Mouse (Mus musculus): ENCODE measurements at regions not wholly inside any gene's neighbourhood (a gene's known extent, or its start where the extent isn't known, plus 50 kb on each side); places are given as distances from the start of the nearest gene placed in this dataset.

GRCm38 (mm10) chr1:35975611-35976208 is 92.5 kb upstream of the Hs6st1 start:
- Histone ChIP-seq H3K27me3 (replicated peaks; ENCODE audit: control insufficient read depth, insufficient read depth, low read length) (no peaks in the 10 kb centered on the region), H3K9me3 (ENCODE audit: control insufficient read depth, low read length) (no peaks in the 10 kb centered on the region), H3K27ac (ENCODE audit: low read length) (no peak overlapping the region), H3K4me2 (ENCODE audit: low read depth, low read length) (no peak overlapping the region), H3K4me1 (ENCODE audit: control insufficient read depth, insufficient read depth, low read length) (peaks cover 9% of the 10 kb centered on the region), H3K9ac (ENCODE audit: low read depth, low read length) (no peak overlapping the region), H3K4me3 (ENCODE audit: low read length) (no peak overlapping the region), H3K36me3 (ENCODE audit: control insufficient read depth, insufficient read depth, low read length) (no peaks in the 10 kb centered on the region)
- ATAC-seq: no peak
- WGBS: 63% methylated on average over 3 of the region's 3 CpGs

- ATAC-seq: no peak
- H3K36me3 ChIP-seq (ENCODE audit: control insufficient read depth, insufficient read depth, low read length): no peaks in the 10 kb centered on the region
- no peak overlapping the region for H3K4me3 ChIP-seq (ENCODE audit: low read length)
- H3K27me3 ChIP-seq (replicated peaks; ENCODE audit: control insufficient read depth, insufficient read depth, low read length): no peaks in the 10 kb centered on the region
- H3K4me1 ChIP-seq (ENCODE audit: control insufficient read depth, insufficient read depth, low read length): peaks cover 9% of the 10 kb centered on the region
- H3K9me3 ChIP-seq (ENCODE audit: control insufficient read depth, low read length): no peaks in the 10 kb centered on the region
- no peak overlapping the region for H3K4me2 ChIP-seq (ENCODE audit: low read depth, low read length)
- 87% methylated on average over 2 of the region's 2 CpGs for WGBS
- H3K27ac ChIP-seq (ENCODE audit: low read length): no peak overlapping the region
- no peak overlapping the region for H3K9ac ChIP-seq (ENCODE audit: low read depth, low read length)
Observed at GRCm38 (mm10) chr1:35976528-35976927, 91.7 kb upstream of the Hs6st1 start.

- Histone ChIP-seq H3K27ac (ENCODE audit: low read length) (no peak overlapping the region), H3K4me2 (ENCODE audit: low read depth, low read length) (no peak overlapping the region), H3K4me3 (ENCODE audit: low read length) (no peak overlapping the region), H3K36me3 (ENCODE audit: control insufficient read depth, insufficient read depth, low read length) (no peaks in the 10 kb centered on the region), H3K4me1 (ENCODE audit: control insufficient read depth, insufficient read depth, low read length) (peaks cover 8% of the 10 kb centered on the region), H3K27me3 (replicated peaks; ENCODE audit: control insufficient read depth, insufficient read depth, low read length) (no peaks in the 10 kb centered on the region), H3K9ac (ENCODE audit: low read depth, low read length) (no peak overlapping the region), H3K9me3 (ENCODE audit: control insufficient read depth, low read length) (no peaks in the 10 kb centered on the region)
- no peak for ATAC-seq
- WGBS: 94% methylated on average over 1 of the region's 1 CpGs
Observed at GRCm38 (mm10) chr1:35978116-35978515, 90.1 kb upstream of the Hs6st1 start.

- Histone ChIP-seq H3K4me1 (ENCODE audit: control insufficient read depth, insufficient read depth, low read length) (peaks cover 4% of the 10 kb centered on the region; the same call in 1 of the 2 replicates), H3K27ac (ENCODE audit: low read length) (no peak overlapping the region), H3K9ac (ENCODE audit: low read depth, low read length) (no peak overlapping the region), H3K4me3 (ENCODE audit: low read length) (no peak overlapping the region), H3K36me3 (ENCODE audit: control insufficient read depth, insufficient read depth, low read length) (no peaks in the 10 kb centered on the region), H3K27me3 (replicated peaks; ENCODE audit: control insufficient read depth, insufficient read depth, low read length) (no peaks in the 10 kb centered on the region), H3K4me2 (ENCODE audit: low read depth, low read length) (no peak overlapping the region), H3K9me3 (ENCODE audit: control insufficient read depth, low read length) (no peaks in the 10 kb centered on the region)
- ATAC-seq: no peak
- 41% methylated on average over 4 of the region's 4 CpGs for WGBS
Observed at GRCm38 (mm10) chr1:35978766-35979165, 89.4 kb upstream of the Hs6st1 start.

GRCm38 (mm10) chr1:35981226-35981625 is 87.0 kb upstream of the Hs6st1 start:
- ATAC-seq: no peak
- no peak overlapping the region for H3K9ac ChIP-seq (ENCODE audit: low read depth, low read length)
- 94% methylated on average over 4 of the region's 4 CpGs for WGBS

GRCm38 (mm10) chr1:35983361-35983760 is 84.8 kb upstream of the Hs6st1 start:
- 77% methylated on average over 3 of the region's 3 CpGs for WGBS
- Histone ChIP-seq H3K9ac (ENCODE audit: low read depth, low read length) (no peak overlapping the region), H3K4me2 (ENCODE audit: low read depth, low read length) (no peak overlapping the region), H3K36me3 (ENCODE audit: control insufficient read depth, insufficient read depth, low read length) (no peaks in the 10 kb centered on the region), H3K4me3 (ENCODE audit: low read length) (no peak overlapping the region), H3K9me3 (ENCODE audit: control insufficient read depth, low read length) (no peaks in the 10 kb centered on the region), H3K27ac (ENCODE audit: low read length) (no peak overlapping the region), H3K4me1 (ENCODE audit: control insufficient read depth, insufficient read depth, low read length) (no peaks in the 10 kb centered on the region), H3K27me3 (replicated peaks; ENCODE audit: control insufficient read depth, insufficient read depth, low read length) (no peaks in the 10 kb centered on the region)
- no peak for ATAC-seq

More at GRCm38 (mm10) chr1:35981226-35981625, 87.0 kb upstream of the Hs6st1 start:
- no peaks in the 10 kb centered on the region for H3K27me3 ChIP-seq (replicated peaks; ENCODE audit: control insufficient read depth, insufficient read depth, low read length)
- no peak overlapping the region for H3K4me3 ChIP-seq (ENCODE audit: low read length)
- no peak overlapping the region for H3K4me2 ChIP-seq (ENCODE audit: low read depth, low read length)
- H3K27ac ChIP-seq (ENCODE audit: low read length): no peak overlapping the region
- H3K36me3 ChIP-seq (ENCODE audit: control insufficient read depth, insufficient read depth, low read length): no peaks in the 10 kb centered on the region
- no peaks in the 10 kb centered on the region for H3K4me1 ChIP-seq (ENCODE audit: control insufficient read depth, insufficient read depth, low read length)
- H3K9me3 ChIP-seq (ENCODE audit: control insufficient read depth, low read length): no peaks in the 10 kb centered on the region

GRCm38 (mm10) chr1:35985318-35985717 is 82.9 kb upstream of the Hs6st1 start:
- H3K27me3 ChIP-seq (replicated peaks; ENCODE audit: control insufficient read depth, insufficient read depth, low read length): no peaks in the 10 kb centered on the region
- H3K4me1 ChIP-seq (ENCODE audit: control insufficient read depth, insufficient read depth, low read length): no peaks in the 10 kb centered on the region
- H3K9ac ChIP-seq (ENCODE audit: low read depth, low read length): no peak overlapping the region
- WGBS: 86% methylated on average over 6 of the region's 6 CpGs
- no peak for ATAC-seq
- H3K9me3 ChIP-seq (ENCODE audit: control insufficient read depth, low read length): peaks cover 7% of the 10 kb centered on the region; the same call in 1 of the 2 replicates
- H3K4me3 ChIP-seq (ENCODE audit: low read length): no peak overlapping the region
- no peak overlapping the region for H3K4me2 ChIP-seq (ENCODE audit: low read depth, low read length)
- no peaks in the 10 kb centered on the region for H3K36me3 ChIP-seq (ENCODE audit: control insufficient read depth, insufficient read depth, low read length)
- H3K27ac ChIP-seq (ENCODE audit: low read length): no peak overlapping the region

GRCm38 (mm10) chr1:35986666-35987065 is 81.5 kb upstream of the Hs6st1 start:
- no peaks in the 10 kb centered on the region for H3K4me1 ChIP-seq (ENCODE audit: control insufficient read depth, insufficient read depth, low read length)
- H3K27me3 ChIP-seq (replicated peaks; ENCODE audit: control insufficient read depth, insufficient read depth, low read length): no peaks in the 10 kb centered on the region
- ATAC-seq: no peak
- H3K4me3 ChIP-seq (ENCODE audit: low read length): no peak overlapping the region
- no peaks in the 10 kb centered on the region for H3K36me3 ChIP-seq (ENCODE audit: control insufficient read depth, insufficient read depth, low read length)
- peaks cover 7% of the 10 kb centered on the region; the same call in 1 of the 2 replicates for H3K9me3 ChIP-seq (ENCODE audit: control insufficient read depth, low read length)
- no peak overlapping the region for H3K27ac ChIP-seq (ENCODE audit: low read length)
- H3K9ac ChIP-seq (ENCODE audit: low read depth, low read length): no peak overlapping the region
- 77% methylated on average over 8 of the region's 8 CpGs for WGBS
- no peak overlapping the region for H3K4me2 ChIP-seq (ENCODE audit: low read depth, low read length)

- no peak overlapping the region for H3K4me3 ChIP-seq (ENCODE audit: low read length)
- no peak overlapping the region for H3K4me2 ChIP-seq (ENCODE audit: low read depth, low read length)
- H3K27me3 ChIP-seq (replicated peaks; ENCODE audit: control insufficient read depth, insufficient read depth, low read length): no peaks in the 10 kb centered on the region
- peaks cover 7% of the 10 kb centered on the region; the same call in 1 of the 2 replicates for H3K9me3 ChIP-seq (ENCODE audit: control insufficient read depth, low read length)
- ATAC-seq: no peak
- no peaks in the 10 kb centered on the region for H3K36me3 ChIP-seq (ENCODE audit: control insufficient read depth, insufficient read depth, low read length)
- no peak overlapping the region for H3K9ac ChIP-seq (ENCODE audit: low read depth, low read length)
- H3K4me1 ChIP-seq (ENCODE audit: control insufficient read depth, insufficient read depth, low read length): no peaks in the 10 kb centered on the region
- WGBS: 72% methylated on average over 8 of the region's 8 CpGs
- no peak overlapping the region for H3K27ac ChIP-seq (ENCODE audit: low read length)
Observed at GRCm38 (mm10) chr1:35992227-35992909, 75.8 kb upstream of the Hs6st1 start.
